Mouse (Mus musculus) myocyte (in vitro differentiated cells): ENCODE results near the gene Il4i1. TPM values are rescaled to one million over a fixed set of nuclear protein-coding genes. Genes with fewer than 3 reads are reported as not detected.

Experiments used
- H3K27me3 ChIP-seq: one replicate; pipeline ENCODE4 v1.6.1; 2011; ENCODE audit not compliant: control insufficient read depth, insufficient read depth, insufficient read length
- H3K36me3 ChIP-seq: one replicate; pipeline ENCODE4 v1.6.1; 2011; ENCODE audit not compliant: control insufficient read depth, insufficient read depth
- H3K4me2 ChIP-seq: one replicate; pipeline ENCODE4 v1.6.1; 2011; ENCODE audit warnings: low read depth, control low read depth
- H3K4me3 ChIP-seq: one replicate; pipeline ENCODE4 v1.5.1; 2011; ENCODE audit warnings: mild to moderate bottlenecking, control low read depth, moderate library complexity
- H3K79me2 ChIP-seq: one replicate; pipeline ENCODE4 v1.6.1; 2011; ENCODE audit not compliant: control insufficient read depth, insufficient read depth
- H3ac ChIP-seq: one replicate; pipeline ENCODE4 v1.6.1; 2011; ENCODE audit not compliant: control insufficient read depth, insufficient read length
- CEBPB ChIP-seq: IDR thresholded peaks from 2 replicates; pipeline ENCODE4 v1.6.1; 2011; ENCODE audit warnings: mild to moderate bottlenecking, moderate library complexity; ENCODE audit not compliant: poor library complexity, insufficient read depth, severe bottlenecking
- E2F4 ChIP-seq: IDR thresholded peaks from one replicate; pipeline ENCODE4 v1.6.1; 2011; ENCODE audit warnings: mild to moderate bottlenecking, control low read depth, moderate library complexity; ENCODE audit not compliant: insufficient read depth
- MAX ChIP-seq: IDR thresholded peaks from one replicate; pipeline ENCODE4 v1.6.1; 2011; ENCODE audit warnings: low read depth, mild to moderate bottlenecking, control low read depth
- MYOD1 ChIP-seq, 3 experiments: IDR thresholded peaks; one replicate each; pipeline ENCODE4 v1.6.1; 2011; ENCODE audit warnings: control low read depth in 2 of 3, low read depth in 2 of 3, mild to moderate bottlenecking in 2 of 3, moderate library complexity in 1 of 3; ENCODE audit not compliant: insufficient read length in 2 of 3, control insufficient read depth in 1 of 3
- MYOG ChIP-seq, 3 experiments: IDR thresholded peaks; one replicate each; pipeline ENCODE4 v1.6.1; 2011; ENCODE audit warnings: control low read depth in 2 of 3, low read depth in 2 of 3, mild to moderate bottlenecking in 2 of 3; ENCODE audit not compliant: insufficient read length in 2 of 3, control insufficient read depth in 1 of 3, insufficient read depth in 1 of 3
- POLR2A ChIP-seq: IDR thresholded peaks from one replicate; pipeline ENCODE4 v1.6.1; 2011; ENCODE audit warnings: low read depth, mild to moderate bottlenecking, control low read depth, moderate library complexity; ENCODE audit not compliant: insufficient read length
- POLR2AphosphoS2 ChIP-seq: IDR thresholded peaks from one replicate; pipeline ENCODE4 v1.6.1; 2011; ENCODE audit warnings: low read depth, control low read depth; ENCODE audit not compliant: insufficient read length
- REST ChIP-seq: IDR thresholded peaks from one replicate; pipeline ENCODE4 v1.6.1; 2011; ENCODE audit warnings: mild to moderate bottlenecking, control low read depth, moderate library complexity; ENCODE audit not compliant: insufficient read depth, insufficient read length
- SRF ChIP-seq: IDR thresholded peaks from one replicate; pipeline ENCODE4 v1.6.1; 2011; ENCODE audit warnings: low read depth; ENCODE audit not compliant: control insufficient read depth, insufficient read length
- TCF12 ChIP-seq: IDR thresholded peaks from one replicate; pipeline ENCODE4 v1.6.1; 2011; ENCODE audit warnings: mild to moderate bottlenecking, control low read depth; ENCODE audit not compliant: poor library complexity, insufficient read depth, severe bottlenecking
- TCF3 ChIP-seq: IDR thresholded peaks from one replicate; pipeline ENCODE4 v1.6.1; 2011; ENCODE audit warnings: low read depth, control low read depth; ENCODE audit not compliant: insufficient read length
- USF1 ChIP-seq: IDR thresholded peaks from one replicate; pipeline ENCODE4 v1.6.1; 2011; ENCODE audit warnings: low read depth, mild to moderate bottlenecking, control low read depth, moderate library complexity
- polyA plus RNA-seq: library from polyadenylated mRNA; unstranded; fragments of >200 nt; fragmentation: generic; extraction: Trizol; gene quantifications from one replicate; pipeline ENCODE4 v1.2.1, GENCODE M21; 2012; ENCODE audit warnings: missing spikeins

Gene Il4i1
- polyA plus RNA-seq, 1 experiment = 1.9 TPM

GRCm38 (mm10) chr7:44848561-44849415 is 32.6 kb downstream of the Il4i1 start, which contains the start of the genes Akt1s1 and Tbc1d17:
Gene Akt1s1, plus strand, starts transcription at chr7:44848991.
Gene Tbc1d17, minus strand, starts transcription at chr7:44849079.
- TF ChIP-seq USF1 = peak; percentile 84
- peak; percentile 21 for TF ChIP-seq POLR2A
- TF ChIP-seq MAX = no peak
- H3ac ChIP-seq = peak within 1 kb of the TSS; percentile 80
- H3K27me3 ChIP-seq = no peaks in the 10 kb centered on the region
- H3K36me3 ChIP-seq = peaks cover 7% of the 10 kb centered on the region
- peak within 1 kb of the TSS; percentile 94 for H3K4me3 ChIP-seq
- H3K79me2 ChIP-seq = peaks cover 34% of the 10 kb centered on the region
- H3K4me2 ChIP-seq = peak within 1 kb of the TSS; percentile 90

- no peaks in the 10 kb centered on the region for H3K27me3 ChIP-seq
- peak; percentile 32 for TF ChIP-seq SRF
- no peak for TF ChIP-seq MYOG (IDR thresholded peaks at IDR 0.05; ENCODE audit: control insufficient read depth in 1 of 3, insufficient read depth in 1 of 3, insufficient read length in 2 of 3, low read depth in 2 of 3)
- peak; percentile 61 for TF ChIP-seq POLR2A
- no peak for TF ChIP-seq REST
- TF ChIP-seq POLR2AphosphoS2 = peak; percentile 48
- peak; percentile 46 for TF ChIP-seq USF1
- no peak for TF ChIP-seq TCF3
- peak in 1 of 3 experiments; percentile 14 for TF ChIP-seq MYOD1 (IDR thresholded peaks at IDR 0.05; ENCODE audit: control insufficient read depth in 1 of 3, insufficient read length in 2 of 3, low read depth in 2 of 3)
- TF ChIP-seq CEBPB = 0 out of 2 replicates have a peak, but pooled peaks have one; percentile 11
- peak; percentile 12 for TF ChIP-seq MAX
- H3K79me2 ChIP-seq = peaks cover 34% of the 10 kb centered on the region
- peak overlapping the region; percentile 94 for H3K4me3 ChIP-seq
- H3K36me3 ChIP-seq = peaks cover 7% of the 10 kb centered on the region
- H3K4me2 ChIP-seq = peak overlapping the region; percentile 72
- peak overlapping the region; percentile 80 for H3ac ChIP-seq
Observed at GRCm38 (mm10) chr7:44849416-44850111, 33.4 kb downstream of the Il4i1 start.

- TF ChIP-seq TCF3 (no peak), POLR2A (peak; percentile 46)
- peak overlapping the region; percentile 72 for H3K4me2 ChIP-seq
- H3K27me3 ChIP-seq = no peaks in the 10 kb centered on the region
Observed at GRCm38 (mm10) chr7:44850146-44850545, 34.0 kb downstream of the Il4i1 start.

GRCm38 (mm10) chr7:44850789-44851624 is 34.8 kb downstream of the Il4i1 start:
- H3K4me3 ChIP-seq = peak overlapping the region; percentile 94
- peaks cover 34% of the 10 kb centered on the region for H3K79me2 ChIP-seq
- no peaks in the 10 kb centered on the region for H3K27me3 ChIP-seq
- H3K4me2 ChIP-seq = peak overlapping the region; percentile 72
- peaks cover 7% of the 10 kb centered on the region for H3K36me3 ChIP-seq
- TF ChIP-seq MYOG (IDR thresholded peaks at IDR 0.05; ENCODE audit: control insufficient read depth in 1 of 3, insufficient read depth in 1 of 3, insufficient read length in 2 of 3, low read depth in 2 of 3) = no peak
- TF ChIP-seq TCF12 = no peak
- no peak for TF ChIP-seq POLR2A
- no peak for TF ChIP-seq MAX
- TF ChIP-seq TCF3 = no peak
- no peak for TF ChIP-seq REST
- TF ChIP-seq E2F4 = no peak
- no peak for TF ChIP-seq MYOD1 (IDR thresholded peaks at IDR 0.05; ENCODE audit: control insufficient read depth in 1 of 3, insufficient read length in 2 of 3, low read depth in 2 of 3)
- no peak for TF ChIP-seq CEBPB
- TF ChIP-seq POLR2AphosphoS2 = no peak
- TF ChIP-seq SRF = no peak
- TF ChIP-seq USF1 = no peak
- peak overlapping the region; percentile 80 for H3ac ChIP-seq

More at GRCm38 (mm10) chr7:44850146-44850545, 34.0 kb downstream of the Il4i1 start:
- Histone ChIP-seq H3ac (peak overlapping the region; percentile 80), H3K36me3 (peaks cover 7% of the 10 kb centered on the region), H3K79me2 (peaks cover 34% of the 10 kb centered on the region), H3K4me3 (peak overlapping the region; percentile 94)
